Comparison of ENCODE assay signal across 11 mouse cellular contexts in genomic region chr11:118316231-118316806, GRCm38 (mm10). TPM values are rescaled to one million over a fixed set of nuclear protein-coding genes. Genes with fewer than 3 reads are reported as not detected.
"Had no signal": no experiment of that assay in that cellular context is flagged by ENCODE, and none has a peak within 500 bp of the region (broad histone marks: within the 10 kb centered on the region; RNA-seq: fewer than 3 reads in every experiment).

No protein-coding gene starts in this region.

- H3K9ac ChIP-seq: kidney, embryonic 15.5 days; lung, embryonic 15.5 days; midbrain, embryonic 12.5 days had no signal

- H3K4me1 ChIP-seq: lung, embryonic 15.5 days; midbrain, embryonic 12.5 days had no signal

- DNase-seq: right cerebral cortex, postnatal 25 days had no signal

- H3K27me3 ChIP-seq: kidney, embryonic 15.5 days; lung, embryonic 15.5 days; midbrain, embryonic 12.5 days had no signal

- H3K4me2 ChIP-seq: kidney, embryonic 15.5 days; lung, embryonic 15.5 days; midbrain, embryonic 12.5 days had no signal

- H3K4me3 ChIP-seq: kidney, embryonic 15.5 days; left cerebral cortex, adult 2 months; limb, embryonic 10.5 days; lung, embryonic 15.5 days; megakaryocyte, embryonic 14.5 days; midbrain, embryonic 12.5 days had no signal

- H3K27ac ChIP-seq: kidney, embryonic 15.5 days; left cerebral cortex, adult 2 months; limb, embryonic 10.5 days; lung, embryonic 15.5 days; macrophage; midbrain, embryonic 12.5 days had no signal

- H3K9me3 ChIP-seq: kidney, embryonic 15.5 days; limb, embryonic 10.5 days; lung, embryonic 15.5 days; megakaryocyte, embryonic 14.5 days; midbrain, embryonic 12.5 days had no signal

RNA-seq across cellular contexts. Expression of gene Cep295nl, which starts 26.0 kb away (rescaled TPM):
- polyA plus RNA-seq: large intestine, adult 2 months; liver, embryonic 16.5 days; small intestine, adult 2 months had no signal
